Mouse (Mus musculus) forebrain, embryonic 14.5 days (tissue): Measurements from ENCODE around the gene Pheta2. TPM values are rescaled to one million over a fixed set of nuclear protein-coding genes. Genes with fewer than 3 reads are reported as not detected.
"Not testable (repeated sequence)": the region's sequence is repeated elsewhere in the genome, so short reads cannot be mapped to it uniquely, and the experiment has no call there.

Experiments
- ATAC-seq: fragments of 200-750 bp; cut with Nextera tagmentation; 2 replicates; pipeline ENCODE4 v1.8.0; 2017; ENCODE audit warnings: mild to moderate bottlenecking, moderate library complexity
- DNase-seq: peaks from one replicate; pipeline ENCODE4 v3.0.0-alpha.2; 2015; ENCODE audit warnings: low spot score
- H3K27ac ChIP-seq: fragments of 300-500 bp; sonication (generic); 2 replicates; pipeline ENCODE4 v1.5.1; 2014; ENCODE audit warnings: low read depth, mild to moderate bottlenecking, control low read depth, low read length, moderate library complexity
- H3K27me3 ChIP-seq: fragments of 300-500 bp; sonication (generic); replicated peaks from 2 replicates; pipeline ENCODE4 v1.6.1; 2014; ENCODE audit warnings: low read length, control low read depth, mixed read lengths; ENCODE audit not compliant: control insufficient read depth, insufficient read depth
- H3K36me3 ChIP-seq: fragments of 300-500 bp; sonication (generic); 2 replicates; pipeline ENCODE4 v1.6.1; 2014; ENCODE audit warnings: low read length, control low read depth; ENCODE audit not compliant: control insufficient read depth, insufficient read depth
- H3K4me1 ChIP-seq: fragments of 300-500 bp; sonication (generic); 2 replicates; pipeline ENCODE4 v1.6.1; 2014; ENCODE audit warnings: antibody characterized with exemption, low read length, control low read depth; ENCODE audit not compliant: control insufficient read depth, insufficient read depth
- H3K4me2 ChIP-seq: fragments of 300-500 bp; sonication (generic); 2 replicates; pipeline ENCODE4 v1.6.1; 2014; ENCODE audit warnings: mild to moderate bottlenecking, control low read depth, low read length
- H3K4me3 ChIP-seq: fragments of 300-500 bp; sonication (generic); 2 replicates; pipeline ENCODE4 v1.5.1; 2014; ENCODE audit warnings: low read depth, low read length, control low read depth
- H3K9ac ChIP-seq: fragments of 300-500 bp; sonication (generic); 2 replicates; pipeline ENCODE4 v1.6.1; 2014; ENCODE audit warnings: mild to moderate bottlenecking, low read length, control low read depth, moderate library complexity
- H3K9me3 ChIP-seq: fragments of 300-500 bp; sonication (generic); replicated peaks from 2 replicates; pipeline ENCODE4 v1.6.1; 2016; ENCODE audit warnings: low read length, control low read depth, mixed read lengths; ENCODE audit not compliant: control insufficient read depth
- WGBS: fragments of 180-500 bp; shearing (Covaris S2); extraction: QIAGEN DNeasy Blood & Tissue Kit; methylation state at CpG from one replicate; pipeline ENCODE4 v1.1.7; 2014; 5-methylcytosine and 5-hydroxymethylcytosine counted together
- polyA plus RNA-seq: library from polyadenylated mRNA; unstranded; fragments of >200 nt; fragmentation: Nextera tagmentation; extraction: Ambion mirVana; gene quantifications from 2 replicates; pipeline ENCODE4 v1.2.1, GENCODE M21; 2014

The Pheta2 gene
- polyA plus RNA-seq, 1 experiment from 2014 or later, result 0.63 TPM

DNA sequence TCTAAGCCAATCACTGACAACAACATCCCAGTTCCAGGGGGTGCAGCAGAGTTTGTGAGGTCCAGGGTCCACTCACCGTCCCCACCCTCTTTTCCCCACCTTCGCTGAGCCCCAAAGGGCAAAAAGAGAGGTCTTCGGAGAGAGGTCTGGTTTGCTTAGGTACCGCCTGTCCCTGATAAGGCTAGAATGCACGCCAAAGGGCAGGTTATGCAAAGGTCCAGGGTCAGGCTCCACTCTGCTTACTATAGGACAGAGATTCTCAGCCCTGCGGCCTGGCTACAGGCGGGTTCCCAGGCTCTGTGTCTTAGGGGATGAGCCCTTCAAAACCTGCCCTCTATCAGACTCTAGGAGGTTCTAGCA, 40.7 kb downstream of the Pheta2 start:
- Histone ChIP-seq H3K27me3 (no peaks in the 10 kb centered on the region), H3K4me2 (peak overlapping the region; percentile 55), H3K36me3 (no peaks in the 10 kb centered on the region), H3K4me1 (peaks cover 15% of the 10 kb centered on the region), H3K27ac (no peak overlapping the region), H3K4me3 (peak overlapping the region; percentile 31; the same call in 1 of the 2 replicates), H3K9ac (peak overlapping the region; percentile 55), H3K9me3 (no peaks in the 10 kb centered on the region)
- DNase-seq, result no peak
- peak; percentile 37 for ATAC-seq
- WGBS, result 24% methylated on average over 7 of the region's 7 CpGs

DNA sequence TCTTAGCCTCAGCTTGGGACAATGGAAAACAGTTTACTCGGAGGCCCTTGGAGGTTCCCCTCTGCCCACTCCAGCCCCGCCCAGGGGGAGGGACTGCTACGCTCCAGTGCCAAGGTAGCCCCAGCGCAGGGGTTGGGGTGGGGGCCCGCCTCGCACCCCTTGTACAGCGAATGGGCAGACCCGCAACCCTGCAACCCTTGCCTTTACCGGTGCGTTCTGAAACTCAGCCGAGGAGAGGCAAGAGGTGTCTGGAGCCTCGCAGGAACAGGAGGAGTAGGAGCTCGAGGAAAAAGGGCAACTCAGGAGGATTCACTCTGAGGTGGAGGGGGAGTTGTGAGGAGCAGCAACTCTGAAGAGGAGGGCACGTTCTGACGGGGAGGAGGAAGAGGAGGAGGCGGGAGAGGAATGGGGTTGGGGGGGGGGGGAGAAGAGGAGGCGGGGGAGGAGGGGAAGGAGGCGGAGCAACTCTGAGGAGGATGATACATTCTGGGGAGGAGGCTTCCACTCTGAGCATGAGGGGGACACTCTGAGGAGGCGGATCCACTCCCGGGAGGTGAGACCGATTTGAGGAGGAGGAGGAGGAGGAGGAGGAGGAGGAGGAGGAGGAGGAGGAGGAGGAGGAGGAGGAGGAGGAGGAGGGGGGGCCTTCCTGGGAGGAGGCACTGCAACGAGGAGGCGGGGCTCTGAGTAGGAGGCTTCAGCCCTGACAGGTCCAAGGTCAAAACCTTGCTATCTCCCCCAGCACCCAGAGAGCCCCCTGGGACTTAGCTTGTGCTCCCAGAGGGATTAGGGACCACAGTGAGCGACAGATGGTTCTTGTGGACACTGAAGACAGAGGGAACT, 41.4 kb downstream of the Pheta2 start, which contains the start of gene Cyp2d22:
Cyp2d22 (minus strand) TSS at position 390 of the 843 bp plus-strand sequence.
- H3K4me1 ChIP-seq, result peaks cover 15% of the 10 kb centered on the region
- 3% methylated on average over 18 of the region's 24 CpGs for WGBS
- peak within 1 kb of the TSS; percentile 55 for H3K9ac ChIP-seq
- H3K36me3 ChIP-seq, result no peaks in the 10 kb centered on the region
- ATAC-seq, result peak; percentile 77
- no peak within 1 kb of the TSS for H3K27ac ChIP-seq
- peak within 1 kb of the TSS; percentile 31 for H3K4me3 ChIP-seq
- no peaks in the 10 kb centered on the region for H3K27me3 ChIP-seq
- H3K4me2 ChIP-seq, result peak within 1 kb of the TSS; percentile 55
- peak; percentile 57 for DNase-seq
- no peaks in the 10 kb centered on the region for H3K9me3 ChIP-seq

DNA sequence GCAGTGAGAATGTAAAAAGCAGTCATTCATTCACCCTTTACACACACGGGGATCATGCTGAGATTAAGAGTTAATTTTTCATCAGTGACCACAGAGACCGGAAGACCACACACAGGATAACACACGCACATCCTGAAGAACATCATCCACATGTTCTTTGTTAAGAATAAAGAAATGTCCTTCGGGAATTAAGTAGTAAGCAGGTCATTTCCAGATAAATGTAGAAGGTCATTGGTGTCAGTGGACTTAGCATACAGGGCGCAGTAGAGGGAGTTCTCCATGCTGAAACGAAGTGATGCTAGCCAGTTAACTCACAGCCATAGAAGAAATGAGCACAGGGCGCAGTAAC, 41.9 kb downstream of the Pheta2 start:
- H3K9me3 ChIP-seq, result no peaks in the 10 kb centered on the region
- ATAC-seq (no peak), DNase-seq (no peak)
- H3K9ac ChIP-seq, result peak overlapping the region; percentile 40; the same call in 1 of the 2 replicates
- H3K4me1 ChIP-seq, result peaks cover 15% of the 10 kb centered on the region
- H3K36me3 ChIP-seq, result no peaks in the 10 kb centered on the region
- 38% methylated on average over 7 of the region's 7 CpGs for WGBS
- peak overlapping the region; percentile 55 for H3K4me2 ChIP-seq
- no peak overlapping the region for H3K27ac ChIP-seq
- H3K4me3 ChIP-seq, result peak overlapping the region; percentile 31
- H3K27me3 ChIP-seq, result no peaks in the 10 kb centered on the region

DNA sequence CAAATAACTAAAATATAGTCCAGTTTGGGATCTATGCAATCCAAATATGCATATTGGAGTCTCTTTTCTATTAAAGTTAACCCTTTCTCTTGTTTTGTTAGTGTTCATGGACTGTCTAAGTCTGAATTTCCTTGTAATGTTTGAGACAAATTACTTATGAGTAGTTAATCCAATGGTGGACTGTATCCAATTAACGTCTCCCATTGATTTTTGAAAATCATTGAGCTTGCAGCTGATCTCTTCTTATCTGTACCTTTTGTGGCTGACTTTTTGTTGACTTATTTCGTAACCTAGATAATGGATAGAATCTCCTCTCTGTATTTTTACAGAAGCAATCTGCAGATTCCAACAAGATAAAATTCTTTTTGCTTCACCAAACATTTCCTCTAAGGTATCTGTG, 43.7 kb downstream of the Pheta2 start:
- no peak overlapping the region for H3K9ac ChIP-seq
- H3K9me3 ChIP-seq, result no peaks in the 10 kb centered on the region
- no peaks in the 10 kb centered on the region for H3K27me3 ChIP-seq
- H3K4me1 ChIP-seq, result peaks cover 5% of the 10 kb centered on the region; the same call in 1 of the 2 replicates
- H3K36me3 ChIP-seq, result no peaks in the 10 kb centered on the region
- no peak for ATAC-seq
- H3K27ac ChIP-seq, result no peak overlapping the region
- WGBS, result 84% methylated on average over 2 of the region's 2 CpGs
- no peak overlapping the region for H3K4me2 ChIP-seq
- no peak for DNase-seq
- no peak overlapping the region for H3K4me3 ChIP-seq

DNA sequence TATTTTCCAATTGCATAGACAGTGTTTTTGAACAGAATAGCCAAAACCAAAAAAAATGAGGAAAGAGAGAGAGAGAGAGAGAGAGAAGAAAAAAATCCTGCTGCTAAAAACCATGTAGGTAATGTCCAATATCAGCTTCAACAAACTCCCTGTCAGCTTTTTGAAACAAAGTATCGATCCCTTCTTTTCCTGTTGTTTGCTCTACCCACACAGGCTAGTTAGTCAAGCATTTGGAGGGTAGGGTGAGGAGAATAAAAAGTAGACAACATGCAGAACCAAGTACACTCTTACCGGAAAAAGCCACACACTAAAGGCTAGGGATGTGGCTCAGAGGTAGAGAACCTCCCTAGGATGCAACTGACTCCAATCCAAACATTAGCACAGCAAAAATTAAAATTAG, 47.0 kb downstream of the Pheta2 start:
- H3K27me3 ChIP-seq, result no peaks in the 10 kb centered on the region
- H3K9ac ChIP-seq, result no peak overlapping the region
- WGBS, result 89% methylated on average over 2 of the region's 2 CpGs
- no peak overlapping the region for H3K4me3 ChIP-seq
- no peak for ATAC-seq
- no peaks in the 10 kb centered on the region for H3K9me3 ChIP-seq
- H3K4me1 ChIP-seq, result peaks cover 1% of the 10 kb centered on the region; the same call in 1 of the 2 replicates
- no peaks in the 10 kb centered on the region for H3K36me3 ChIP-seq
- H3K4me2 ChIP-seq, result no peak overlapping the region
- H3K27ac ChIP-seq, result no peak overlapping the region
- no peak for DNase-seq

DNA sequence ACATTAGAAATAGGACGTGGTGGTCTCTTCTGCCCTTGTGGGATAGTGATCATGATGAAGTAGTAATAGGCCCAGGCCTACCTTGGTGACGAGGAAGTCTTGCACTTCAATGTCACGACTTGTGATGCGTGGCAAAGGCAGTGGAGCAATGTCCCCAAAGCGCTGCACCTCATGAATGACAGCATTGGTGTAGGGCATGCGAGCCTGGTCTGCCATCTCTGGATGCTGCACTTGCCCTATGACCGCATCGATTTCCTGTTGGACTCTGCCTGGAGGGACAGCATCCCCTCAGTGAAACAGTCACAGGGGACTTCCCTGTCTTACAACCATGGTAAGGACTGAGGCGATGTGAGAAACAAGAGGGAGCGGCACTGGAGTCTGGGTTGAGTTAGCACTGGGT, 51.2 kb downstream of the Pheta2 start:
- WGBS, result 88% methylated on average over 10 of the region's 10 CpGs
- H3K9ac ChIP-seq, H3K4me2 ChIP-seq, H3K27me3 ChIP-seq, H3K4me3 ChIP-seq, ATAC-seq, H3K4me1 ChIP-seq, H3K36me3 ChIP-seq, H3K9me3 ChIP-seq, H3K27ac ChIP-seq, DNase-seq: not testable (repeated sequence)

DNA sequence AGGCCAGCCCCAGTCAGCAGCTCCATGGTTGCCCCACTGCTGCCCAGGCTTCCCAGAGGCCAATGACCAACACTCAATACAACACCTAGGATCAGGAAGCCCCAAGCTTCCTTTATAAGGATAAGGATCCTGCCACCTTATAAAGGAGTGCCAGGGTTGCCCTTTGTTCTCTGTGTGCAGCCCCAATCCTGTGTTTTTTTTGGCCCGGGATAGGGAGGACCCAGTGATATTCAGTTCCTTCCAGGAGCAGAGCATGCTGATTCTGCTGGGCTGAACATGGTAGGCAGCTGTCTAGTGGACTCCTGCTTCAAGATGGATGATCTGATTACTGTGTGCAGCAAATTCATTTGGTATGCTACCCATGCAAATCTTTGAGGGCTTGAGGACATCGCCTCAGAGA, 55.2 kb downstream of the Pheta2 start, which contains the start of gene Cyp2d11:
Cyp2d11 (minus strand) TSS at position 101 of the 400 bp plus-strand sequence.
- not testable (repeated sequence) for ATAC-seq, DNase-seq
- 81% methylated on average over 2 of the region's 2 CpGs for WGBS

More for the DNA sequence above, 55.2 kb downstream of the Pheta2 start, which contains the start of gene Cyp2d11:
- H3K27me3 ChIP-seq, H3K4me1 ChIP-seq, H3K9me3 ChIP-seq, H3K27ac ChIP-seq, H3K4me3 ChIP-seq, H3K36me3 ChIP-seq, H3K9ac ChIP-seq, H3K4me2 ChIP-seq: not testable (repeated sequence)
